Mouse (Mus musculus): ENCODE measurements around the gene Chst8. TPM values are rescaled to one million over a fixed set of nuclear protein-coding genes. Genes with fewer than 3 reads are reported as not detected.

The Chst8 gene
- polyA plus RNA-seq, 1 experiment from 2014 or later: 9.2 TPM

DNA sequence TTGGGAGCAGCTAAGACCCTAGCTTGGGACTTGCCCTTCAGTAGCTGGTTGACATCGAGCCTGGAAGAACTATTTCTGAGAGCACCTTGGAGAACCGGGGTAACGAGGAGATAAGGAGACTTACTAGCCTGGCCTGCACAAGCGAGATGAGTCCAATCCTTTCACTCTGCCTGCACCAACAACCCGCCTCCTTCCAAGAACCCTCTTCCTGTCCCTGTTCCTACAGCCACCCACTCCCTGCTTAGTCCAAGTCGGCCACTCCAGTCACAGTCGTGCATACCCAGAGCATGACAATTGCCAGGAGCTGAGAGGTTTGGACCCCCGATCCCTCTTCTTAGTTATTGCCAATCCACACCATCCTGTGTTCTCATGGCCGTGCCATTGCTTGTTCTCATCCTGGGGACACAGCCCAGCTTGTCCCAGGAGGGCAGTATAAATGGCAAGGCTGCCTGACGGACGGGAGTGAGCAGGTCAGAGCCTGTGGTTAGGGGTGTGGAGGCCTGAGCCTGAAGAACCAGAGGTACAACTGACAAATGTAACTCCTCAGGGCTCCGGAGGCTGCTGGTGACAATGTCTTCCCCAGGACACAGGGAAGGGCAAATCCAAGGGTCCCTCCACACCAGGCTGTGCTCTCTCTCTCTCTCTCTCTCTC lies 166.2 kb downstream of the Chst8 start:
- H3K36me3 ChIP-seq (ENCODE audit: control insufficient read depth, insufficient read depth, low read length): peaks cover 13% of the 10 kb centered on the region

DNA sequence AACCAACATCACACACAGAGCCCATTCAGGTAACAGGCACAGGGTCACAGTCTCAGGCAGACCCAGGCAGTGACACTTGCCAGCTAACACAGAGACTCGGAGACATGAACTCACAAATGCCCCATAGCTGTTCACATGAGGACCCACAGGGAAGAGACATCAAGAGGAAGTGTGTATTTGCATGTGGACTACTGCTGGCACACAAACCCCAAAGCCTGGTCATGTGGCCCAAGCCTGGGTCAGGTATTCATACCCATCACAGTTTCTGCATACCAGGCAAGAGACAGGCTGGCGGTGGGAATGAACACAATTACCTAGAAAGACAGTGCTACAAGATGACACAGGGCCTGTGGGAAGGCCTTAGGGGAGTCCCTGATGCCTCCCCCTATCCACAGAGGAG lies 166.9 kb downstream of the Chst8 start:
- Histone ChIP-seq H3K27me3 (replicated peaks; ENCODE audit: control insufficient read depth, insufficient read depth, low read length) (no peaks in the 10 kb centered on the region), H3K4me1 (ENCODE audit: control insufficient read depth, insufficient read depth, low read depth, low read length) (peaks cover 2% of the 10 kb centered on the region; the same call in 1 of the 2 replicates), H3K9me3 (ENCODE audit: control insufficient read depth, low read length) (no peaks in the 10 kb centered on the region), H3K4me3 (ENCODE audit: low read length) (no peak overlapping the region), H3K4me2 (ENCODE audit: low read length) (no peak overlapping the region), H3K36me3 (ENCODE audit: control insufficient read depth, insufficient read depth, low read length) (peaks cover 15% of the 10 kb centered on the region), H3K27ac (ENCODE audit: low read depth, low read length) (no peak overlapping the region), H3K9ac (ENCODE audit: low read depth, low read length) (no peak overlapping the region)
- WGBS: 86% methylated on average over 2 of the region's 2 CpGs
- ATAC-seq: no peak

More for the DNA sequence above, 166.2 kb downstream of the Chst8 start:
- no peaks in the 10 kb centered on the region for H3K9me3 ChIP-seq (ENCODE audit: control insufficient read depth, low read length)
- H3K27ac ChIP-seq (ENCODE audit: low read depth, low read length): no peak overlapping the region
- H3K4me3 ChIP-seq (ENCODE audit: low read length): no peak overlapping the region
- H3K9ac ChIP-seq (ENCODE audit: low read depth, low read length): no peak overlapping the region
- H3K27me3 ChIP-seq (replicated peaks; ENCODE audit: control insufficient read depth, insufficient read depth, low read length): no peaks in the 10 kb centered on the region
- no peak overlapping the region for H3K4me2 ChIP-seq (ENCODE audit: low read length)
- 84% methylated on average over 12 of the region's 12 CpGs for WGBS
- peaks cover 3% of the 10 kb centered on the region; the same call in 1 of the 2 replicates for H3K4me1 ChIP-seq (ENCODE audit: control insufficient read depth, insufficient read depth, low read depth, low read length)
- no peak for ATAC-seq

DNA sequence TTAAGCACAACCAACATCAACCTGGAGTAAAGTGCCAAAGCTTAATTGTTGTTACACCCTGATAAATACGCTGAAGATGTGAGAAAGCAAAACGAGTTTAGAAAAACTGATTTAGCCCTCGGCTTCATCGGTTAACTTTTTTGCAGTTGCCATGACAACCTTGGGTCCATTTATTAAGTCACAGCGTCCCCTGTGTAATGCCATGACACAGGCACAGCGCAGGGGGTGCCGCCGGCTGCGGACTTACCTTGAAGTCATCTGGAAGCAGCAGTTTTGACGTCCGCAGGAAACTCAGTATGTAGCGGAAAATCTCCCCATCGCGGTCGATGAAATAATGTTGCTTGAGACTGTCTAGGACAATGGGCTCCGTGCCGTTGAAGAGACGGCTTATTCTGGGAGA lies 167.9 kb downstream of the Chst8 start:
- no peaks in the 10 kb centered on the region for H3K9me3 ChIP-seq (ENCODE audit: control insufficient read depth, low read length)
- ATAC-seq: 0 out of 2 replicates have a peak, but pooled peaks have one; percentile 32
- WGBS: 55% methylated on average over 18 of the region's 18 CpGs
- no peak overlapping the region for H3K9ac ChIP-seq (ENCODE audit: low read depth, low read length)
- peaks cover 22% of the 10 kb centered on the region for H3K36me3 ChIP-seq (ENCODE audit: control insufficient read depth, insufficient read depth, low read length)
- H3K27ac ChIP-seq (ENCODE audit: low read depth, low read length): no peak overlapping the region
- no peak overlapping the region for H3K4me3 ChIP-seq (ENCODE audit: low read length)
- H3K27me3 ChIP-seq (replicated peaks; ENCODE audit: control insufficient read depth, insufficient read depth, low read length): no peaks in the 10 kb centered on the region
- peaks cover 2% of the 10 kb centered on the region; the same call in 1 of the 2 replicates for H3K4me1 ChIP-seq (ENCODE audit: control insufficient read depth, insufficient read depth, low read depth, low read length)
- H3K4me2 ChIP-seq (ENCODE audit: low read length): no peak overlapping the region

- peaks cover 20% of the 10 kb centered on the region for H3K36me3 ChIP-seq (ENCODE audit: control insufficient read depth, insufficient read depth, low read length)
- WGBS: 75% methylated on average over 6 of the region's 6 CpGs
- no peak overlapping the region for H3K27ac ChIP-seq (ENCODE audit: low read depth, low read length)
- H3K4me3 ChIP-seq (ENCODE audit: low read length): no peak overlapping the region
- peaks cover 2% of the 10 kb centered on the region; the same call in 1 of the 2 replicates for H3K4me1 ChIP-seq (ENCODE audit: control insufficient read depth, insufficient read depth, low read depth, low read length)
- no peak overlapping the region for H3K9ac ChIP-seq (ENCODE audit: low read depth, low read length)
- H3K9me3 ChIP-seq (ENCODE audit: control insufficient read depth, low read length): no peaks in the 10 kb centered on the region
- H3K4me2 ChIP-seq (ENCODE audit: low read length): no peak overlapping the region
- ATAC-seq: no peak
- H3K27me3 ChIP-seq (replicated peaks; ENCODE audit: control insufficient read depth, insufficient read depth, low read length): no peaks in the 10 kb centered on the region
These were observed 169.2 kb downstream of the Chst8 start for GRCm38 (mm10) chr7:34643329-34643728.

DNA sequence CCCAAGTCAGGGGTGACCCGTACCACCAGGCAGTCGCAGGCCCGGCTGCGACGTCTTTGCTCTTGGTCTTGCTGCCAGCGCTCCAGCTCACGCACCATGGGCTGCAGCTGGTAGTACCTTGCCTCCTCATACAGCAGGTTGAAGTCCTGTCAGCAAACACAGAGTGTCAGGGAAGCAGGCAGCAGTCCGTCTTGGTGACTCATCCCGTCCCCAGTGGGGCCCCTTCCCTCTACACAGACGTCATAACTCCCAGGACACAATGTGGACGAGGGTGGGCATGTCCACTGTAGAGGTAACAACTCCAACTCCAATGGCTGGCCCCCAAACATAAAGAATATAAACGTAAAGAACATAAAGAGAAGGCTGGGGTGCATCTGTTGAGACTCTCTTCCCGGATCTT lies 170.5 kb downstream of the Chst8 start:
- no peak for ATAC-seq
- Histone ChIP-seq H3K9ac (ENCODE audit: low read depth, low read length) (no peak overlapping the region), H3K27me3 (replicated peaks; ENCODE audit: control insufficient read depth, insufficient read depth, low read length) (no peaks in the 10 kb centered on the region), H3K9me3 (ENCODE audit: control insufficient read depth, low read length) (no peaks in the 10 kb centered on the region), H3K27ac (ENCODE audit: low read depth, low read length) (no peak overlapping the region), H3K4me1 (ENCODE audit: control insufficient read depth, insufficient read depth, low read depth, low read length) (peaks cover 2% of the 10 kb centered on the region; the same call in 1 of the 2 replicates), H3K36me3 (ENCODE audit: control insufficient read depth, insufficient read depth, low read length) (peaks cover 16% of the 10 kb centered on the region), H3K4me3 (ENCODE audit: low read length) (no peak overlapping the region), H3K4me2 (ENCODE audit: low read length) (no peak overlapping the region)
- 90% methylated on average over 13 of the region's 13 CpGs for WGBS

- H3K4me1 ChIP-seq (ENCODE audit: control insufficient read depth, insufficient read depth, low read depth, low read length): peaks cover 2% of the 10 kb centered on the region; the same call in 1 of the 2 replicates
- no peaks in the 10 kb centered on the region for H3K27me3 ChIP-seq (replicated peaks; ENCODE audit: control insufficient read depth, insufficient read depth, low read length)
- H3K36me3 ChIP-seq (ENCODE audit: control insufficient read depth, insufficient read depth, low read length): peaks cover 16% of the 10 kb centered on the region
- no peak overlapping the region; the same call in 1 of the 2 replicates for H3K9ac ChIP-seq (ENCODE audit: low read depth, low read length)
- H3K9me3 ChIP-seq (ENCODE audit: control insufficient read depth, low read length): no peaks in the 10 kb centered on the region
- WGBS: 90% methylated on average over 11 of the region's 11 CpGs
- ATAC-seq: no peak
- H3K4me3 ChIP-seq (ENCODE audit: low read length): no peak overlapping the region
- no peak overlapping the region for H3K4me2 ChIP-seq (ENCODE audit: low read length)
- no peak overlapping the region for H3K27ac ChIP-seq (ENCODE audit: low read depth, low read length)
These were observed 172.7 kb downstream of the Chst8 start for GRCm38 (mm10) chr7:34639798-34640197.

DNA sequence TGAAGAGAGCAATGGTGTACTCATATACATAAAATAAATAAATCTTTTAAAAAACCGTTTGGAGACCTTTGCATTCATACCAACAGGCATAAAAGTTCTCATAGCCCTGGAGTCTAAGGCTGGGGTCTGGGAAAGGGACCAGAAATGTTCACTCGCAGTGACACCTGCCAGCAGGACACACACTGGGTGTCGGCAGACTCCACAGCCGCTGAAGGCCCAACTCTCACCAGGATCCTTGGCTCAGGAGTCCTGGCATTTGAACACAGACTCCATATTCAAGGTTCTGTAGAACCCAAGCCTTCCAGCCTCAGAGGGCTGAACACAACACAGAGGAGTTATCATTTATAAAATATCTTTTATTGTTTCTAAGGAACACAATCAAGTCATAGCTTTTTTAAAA lies 175.8 kb downstream of the Chst8 start:
- 62% methylated on average over 4 of the region's 4 CpGs for WGBS
- H3K36me3 ChIP-seq (ENCODE audit: control insufficient read depth, insufficient read depth, low read length): peaks cover 14% of the 10 kb centered on the region
- H3K4me2 ChIP-seq (ENCODE audit: low read length): no peak overlapping the region
- H3K4me1 ChIP-seq (ENCODE audit: control insufficient read depth, insufficient read depth, low read depth, low read length): no peaks in the 10 kb centered on the region
- H3K27me3 ChIP-seq (replicated peaks; ENCODE audit: control insufficient read depth, insufficient read depth, low read length): no peaks in the 10 kb centered on the region
- H3K4me3 ChIP-seq (ENCODE audit: low read length): no peak overlapping the region
- no peak for ATAC-seq
- H3K27ac ChIP-seq (ENCODE audit: low read depth, low read length): no peak overlapping the region
- H3K9ac ChIP-seq (ENCODE audit: low read depth, low read length): no peak overlapping the region
- H3K9me3 ChIP-seq (ENCODE audit: control insufficient read depth, low read length): no peaks in the 10 kb centered on the region

DNA sequence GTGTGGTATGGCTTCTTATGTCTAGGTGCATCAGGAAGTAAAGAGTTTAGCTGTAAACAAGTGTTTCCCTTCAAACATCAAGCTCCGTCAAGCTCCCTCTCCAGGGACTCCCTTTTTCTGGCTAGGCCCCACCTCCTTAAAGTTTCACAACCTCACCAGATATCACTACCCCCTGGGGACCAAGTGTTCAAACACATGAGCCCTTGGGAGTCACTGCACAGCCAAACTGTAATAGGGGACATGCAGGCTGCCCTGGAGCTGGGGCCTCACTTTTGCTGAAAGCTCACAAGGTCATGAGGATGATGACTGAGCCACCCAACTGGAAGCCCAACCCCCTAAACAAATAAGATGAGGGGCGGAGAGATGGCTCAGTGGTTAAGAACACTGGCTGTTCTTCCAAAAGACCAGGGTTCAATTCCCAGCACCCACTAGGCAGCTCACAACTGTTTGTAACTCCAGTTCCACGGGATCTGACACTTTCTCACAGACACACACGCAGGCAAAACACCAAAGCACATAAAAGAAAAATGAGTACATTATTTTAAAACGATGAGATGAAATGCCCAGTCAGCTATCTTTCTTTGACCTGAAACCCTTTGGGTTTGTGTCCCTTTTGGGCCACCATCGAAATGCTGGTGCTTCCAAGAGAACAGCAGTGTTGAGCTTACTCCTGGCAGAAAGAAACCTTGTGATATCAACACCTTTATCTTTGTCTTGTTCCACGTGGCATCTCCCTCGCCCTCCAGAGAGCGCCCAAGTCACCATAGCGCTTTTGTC lies 179.4 kb downstream of the Chst8 start:
- H3K4me1 ChIP-seq (ENCODE audit: control insufficient read depth, insufficient read depth, low read depth, low read length): peaks cover 10% of the 10 kb centered on the region
- H3K27ac ChIP-seq (ENCODE audit: low read depth, low read length): no peak overlapping the region
- H3K4me2 ChIP-seq (ENCODE audit: low read length): no peak overlapping the region
- H3K27me3 ChIP-seq (replicated peaks; ENCODE audit: control insufficient read depth, insufficient read depth, low read length): no peaks in the 10 kb centered on the region
- no peak overlapping the region for H3K9ac ChIP-seq (ENCODE audit: low read depth, low read length)
- ATAC-seq: no peak
- H3K9me3 ChIP-seq (ENCODE audit: control insufficient read depth, low read length): no peaks in the 10 kb centered on the region
- H3K36me3 ChIP-seq (ENCODE audit: control insufficient read depth, insufficient read depth, low read length): no peaks in the 10 kb centered on the region
- 80% methylated on average over 10 of the region's 10 CpGs for WGBS
- H3K4me3 ChIP-seq (ENCODE audit: low read length): no peak overlapping the region

Data from hindbrain, embryonic 16.5 days (tissue).